Mouse (Mus musculus): ENCODE data around the gene Tmsb4x.

Gene Tmsb4x

GRCm38 (mm10) chrX:167182411-167182810 lies 26.7 kb downstream of the Tmsb4x start:
- DNase-seq (ENCODE audit: low read depth): peak; percentile 81

- DNase-seq (ENCODE audit: low read depth): peak; percentile 58
Observed at GRCm38 (mm10) chrX:167179961-167180642, 29.0 kb downstream of the Tmsb4x start.

GRCm38 (mm10) chrX:167179549-167179948 lies 29.6 kb downstream of the Tmsb4x start:
- DNase-seq (ENCODE audit: low read depth): peak; percentile 43

- DNase-seq (ENCODE audit: low read depth): no peak
Observed at GRCm38 (mm10) chrX:167175319-167175718, 33.8 kb downstream of the Tmsb4x start.

GRCm38 (mm10) chrX:167174311-167174710 lies 34.8 kb downstream of the Tmsb4x start:
- no peak for DNase-seq (ENCODE audit: low read depth)

DNA sequence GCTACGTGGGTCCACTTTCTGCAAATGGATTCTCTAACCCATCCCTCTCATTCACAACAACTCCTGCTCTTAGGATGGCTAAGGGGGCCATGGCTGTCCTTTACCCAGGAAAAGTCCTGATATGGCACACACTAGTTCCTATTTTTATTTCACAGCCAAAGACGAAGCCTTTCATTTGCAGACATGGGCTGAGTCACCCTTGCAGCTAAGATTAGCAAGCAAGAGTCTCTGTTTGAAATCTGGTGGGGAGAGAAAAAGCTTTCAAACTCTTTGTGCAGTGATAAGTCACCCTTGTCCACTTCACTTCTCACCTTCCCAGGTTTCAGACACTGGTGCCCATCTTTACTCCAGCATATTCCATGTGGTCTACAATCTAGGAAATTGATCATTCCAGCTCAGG lies 36.9 kb downstream of the Tmsb4x start:
- DNase-seq (ENCODE audit: low read depth): no peak

DNA sequence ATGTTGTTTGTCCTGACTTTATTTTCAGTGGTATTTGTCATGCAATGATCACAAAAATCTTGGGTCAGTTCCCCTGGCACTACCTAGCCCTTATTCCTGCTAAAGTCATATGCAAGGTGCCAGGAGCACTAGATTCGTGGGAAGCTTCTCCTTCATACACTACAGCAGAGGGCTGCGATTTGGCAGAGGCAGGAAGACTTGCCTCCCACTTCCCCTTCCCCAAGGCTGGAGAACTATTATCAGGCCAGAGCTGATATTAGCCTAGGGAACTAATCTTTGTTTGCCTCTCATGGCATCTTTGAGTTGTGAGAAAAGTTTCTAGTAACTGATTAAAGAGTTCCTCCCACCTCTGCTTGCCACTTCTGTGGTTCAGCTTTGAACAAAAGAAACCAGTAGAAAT lies 37.8 kb downstream of the Tmsb4x start:
- no peak for DNase-seq (ENCODE audit: low read depth)

DNA sequence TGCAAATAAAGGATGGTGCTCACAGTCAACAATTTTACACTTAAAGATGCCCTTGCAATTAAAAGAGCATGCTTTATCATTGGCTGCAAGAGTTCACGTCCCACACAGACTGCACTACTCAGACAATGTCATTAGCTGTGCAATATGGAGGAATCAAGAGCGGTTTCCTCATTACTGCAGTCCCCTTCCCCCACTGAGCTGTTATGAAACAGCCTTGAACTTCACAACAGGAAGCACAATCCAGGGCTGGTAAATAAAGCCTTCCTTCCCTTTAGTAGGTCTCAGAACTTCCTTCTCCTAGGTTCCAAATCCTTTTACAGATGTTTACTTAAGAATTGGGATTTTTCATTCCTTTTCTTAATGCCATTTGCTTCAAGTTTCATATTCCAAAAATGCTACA lies 41.8 kb downstream of the Tmsb4x start:
- peak; percentile 56 for DNase-seq (ENCODE audit: low read depth)

- no peak for DNase-seq (ENCODE audit: low read depth)
Observed at GRCm38 (mm10) chrX:167166051-167166450, 43.1 kb downstream of the Tmsb4x start.

DNA sequence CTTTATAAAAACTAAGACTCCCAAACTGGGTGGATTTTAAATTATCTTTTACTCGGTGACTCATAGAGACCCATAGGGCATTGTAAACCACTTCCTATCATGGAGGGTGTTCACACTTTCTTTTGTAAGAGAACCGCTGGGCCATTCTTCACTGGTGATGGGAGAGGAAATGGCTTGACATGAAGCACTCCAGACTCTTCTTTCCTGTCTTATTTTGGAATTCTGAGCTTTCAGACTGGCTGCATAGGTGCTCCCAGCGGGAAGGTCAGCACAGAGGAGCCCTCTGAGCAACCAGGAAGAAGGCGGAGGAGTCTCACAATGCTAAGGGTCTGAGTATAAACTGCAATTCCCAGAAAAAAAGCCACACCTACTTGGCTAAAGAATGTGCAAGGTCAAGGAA lies 51.4 kb downstream of the Tmsb4x start:
- peak; percentile 38 for DNase-seq (ENCODE audit: low read depth)

Measured in naive thymus-derived CD4-positive, alpha-beta T cell, adult 2 months (primary cell).